Mouse (Mus musculus) CH12.LX (cell line): ENCODE data around the gene Sugct. TPM values are rescaled to one million over a fixed set of nuclear protein-coding genes. Genes with fewer than 3 reads are reported as not detected.

Source experiments
- DNase-seq: peaks from one replicate; pipeline ENCODE4 v3.0.0-alpha.2; 2013; ENCODE audit errors: extremely low read depth
- H3K27ac ChIP-seq: 2 replicates; pipeline ENCODE4 v1.5.1; 2012; ENCODE audit warnings: low read depth, mild to moderate bottlenecking, control low read depth, moderate library complexity; ENCODE audit not compliant: insufficient read depth
- H3K27me3 ChIP-seq: replicated peaks from 2 replicates; pipeline ENCODE3; 2012; ENCODE audit warnings: inconsistent platforms
- H3K36me3 ChIP-seq, 2 experiments: replicated peaks in 1 of 2; 2 replicates each; pipeline versions ENCODE3 to v1.6.1; 2012; ENCODE audit warnings: inconsistent platforms in 1 of 2, low read length in 1 of 2, mild to moderate bottlenecking in 1 of 2, mixed read lengths in 1 of 2, moderate library complexity in 1 of 2; ENCODE audit not compliant: control insufficient read depth in 1 of 2, insufficient read depth in 1 of 2
- H3K4me1 ChIP-seq, 2 experiments: 2 replicates each; pipeline ENCODE4 v1.6.1; 2012; ENCODE audit warnings: inconsistent platforms in 1 of 2, moderate library complexity in 1 of 2; ENCODE audit not compliant: insufficient read depth in 2 of 2, control insufficient read depth in 1 of 2
- H3K4me2 ChIP-seq: 2 replicates; pipeline ENCODE4 v1.6.1; 2012; ENCODE audit warnings: low read depth, mild to moderate bottlenecking, control low read depth; ENCODE audit not compliant: poor library complexity, insufficient read depth, severe bottlenecking
- H3K4me3 ChIP-seq, 3 experiments: fragments of 150-350 bp in 1 of 3; sonication (generic) in 1 of 3; replicated peaks in 1 of 3; 2 replicates each; pipeline versions ENCODE3 to v1.5.1; 2011 to 2012; ENCODE audit warnings: low read depth in 2 of 3, low read length in 2 of 3, mild to moderate bottlenecking in 2 of 3, moderate library complexity in 2 of 3, control low read depth in 1 of 3, improper control_type of control experiment in 1 of 3, inconsistent platforms in 1 of 3, mixed read lengths in 1 of 3; ENCODE audit not compliant: poor library complexity in 1 of 3
- H3K79me2 ChIP-seq: replicated peaks from 2 replicates; pipeline ENCODE4 v1.6.1; 2012; ENCODE audit warnings: mild to moderate bottlenecking, moderate library complexity; ENCODE audit not compliant: control insufficient read depth, poor library complexity, insufficient read depth, severe bottlenecking; ENCODE audit errors: extremely low read depth
- H3K9ac ChIP-seq: 2 replicates; pipeline ENCODE4 v1.6.1; 2012; ENCODE audit warnings: low read depth, mild to moderate bottlenecking, control low read depth, moderate library complexity; ENCODE audit not compliant: insufficient read depth
- H3K9me3 ChIP-seq: replicated peaks from 2 replicates; pipeline ENCODE3; 2012; ENCODE audit warnings: low read length, inconsistent platforms, mixed read lengths
- CTCF ChIP-seq, 2 experiments: IDR thresholded peaks in 1 of 2; conservative IDR thresholded peaks in 1 of 2; 2 replicates each; pipeline ENCODE4 v1.5.1; 2011 to 2012; ENCODE audit warnings: low read depth in 2 of 2, low read length in 2 of 2, improper control_type of control experiment in 1 of 2, inconsistent platforms in 1 of 2, mild to moderate bottlenecking in 1 of 2, moderate library complexity in 1 of 2
- E2F4 ChIP-seq: IDR thresholded peaks from 2 replicates; pipeline ENCODE4 v1.6.1; 2011; ENCODE audit warnings: low read depth, low read length, improper control_type of control experiment; ENCODE audit not compliant: insufficient replicate concordance
- EP300 ChIP-seq: IDR thresholded peaks from 2 replicates; pipeline ENCODE4 v1.6.1; 2011; ENCODE audit warnings: low read length, improper control_type of control experiment
- GABPA ChIP-seq: IDR thresholded peaks from 2 replicates; pipeline ENCODE4 v1.6.1; 2012; ENCODE audit warnings: low read depth, low read length, improper control_type of control experiment, inconsistent platforms; ENCODE audit not compliant: insufficient replicate concordance
- JUN ChIP-seq: IDR thresholded peaks from 2 replicates; pipeline ENCODE4 v1.6.1; 2011; ENCODE audit warnings: low read depth, mild to moderate bottlenecking, low read length, improper control_type of control experiment, moderate library complexity; ENCODE audit not compliant: insufficient read depth
- MAFK ChIP-seq: IDR thresholded peaks from 2 replicates; pipeline ENCODE4 v1.6.1; 2011; ENCODE audit warnings: low read length, improper control_type of control experiment; ENCODE audit not compliant: insufficient replicate concordance
- MAZ ChIP-seq: IDR thresholded peaks from 2 replicates; pipeline ENCODE4 v1.6.1; 2012; ENCODE audit warnings: low read depth, mild to moderate bottlenecking, inconsistent platforms, low read length, improper control_type of control experiment, moderate library complexity
- MYC ChIP-seq: IDR thresholded peaks from 2 replicates; pipeline ENCODE4 v1.6.1; 2011; ENCODE audit warnings: low read depth, mild to moderate bottlenecking, improper control_type of control experiment, low read length
- NELFE ChIP-seq: IDR thresholded peaks from 2 replicates; pipeline ENCODE4 v1.6.1; 2011; ENCODE audit warnings: low read depth, low read length, improper control_type of control experiment
- PAX5 ChIP-seq: IDR thresholded peaks from 2 replicates; pipeline ENCODE4 v1.6.1; 2012; ENCODE audit warnings: low read length, inconsistent platforms, mixed read lengths
- POLR2A ChIP-seq: IDR thresholded peaks from 2 replicates; pipeline ENCODE4 v1.6.1; 2011; ENCODE audit warnings: low read depth, mild to moderate bottlenecking, improper control_type of control experiment, low read length
- RAD21 ChIP-seq: IDR thresholded peaks from 2 replicates; pipeline ENCODE4 v1.6.1; 2011; ENCODE audit warnings: low read depth, mild to moderate bottlenecking, low read length, improper control_type of control experiment, moderate library complexity
- SMC3 ChIP-seq: IDR thresholded peaks from 2 replicates; pipeline ENCODE4 v1.6.1; 2011; ENCODE audit warnings: low read depth, low read length, improper control_type of control experiment
- TCF12 ChIP-seq: IDR thresholded peaks from 2 replicates; pipeline ENCODE4 v1.6.1; 2014; ENCODE audit warnings: low read depth, mild to moderate bottlenecking, inconsistent platforms, low read length, improper control_type of control experiment
- USF1 ChIP-seq: IDR thresholded peaks from 2 replicates; pipeline ENCODE4 v1.6.1; 2014; ENCODE audit warnings: low read depth, mild to moderate bottlenecking, inconsistent platforms, low read length, improper control_type of control experiment
- USF2 ChIP-seq: conservative IDR thresholded peaks from 2 replicates; pipeline ENCODE4 v1.6.1; 2011; ENCODE audit warnings: low read depth, low read length, improper control_type of control experiment
- dilution Hi-C: fragments of 300-500 bp; cut with MboI; formaldehyde crosslinking; loops from 2 replicates; pipeline ENCODE4 v1.14.3; 2020; ENCODE audit warnings: low sequenced_read_pairs; ENCODE audit not compliant: extremely low pct_unique_long_range_greater_than_20kb, extremely low pct_ligation_motif_present
- in situ Hi-C: fragments of 300-500 bp; cut with MboI; formaldehyde crosslinking; loops from 3 replicates; pipeline ENCODE4 v1.14.3; 2019; ENCODE audit warnings: low sequenced_read_pairs, low pct_ligation_motif_present, low pct_unique_long_range_greater_than_20kb, mixed read lengths
- polyA plus RNA-seq: library from polyadenylated mRNA; unstranded; fragments of >175 nt; gene quantifications from 2 replicates; pipeline ENCODE4 v1.2.1, GENCODE M21; 2012; ENCODE audit warnings: low read depth; ENCODE audit not compliant: insufficient read length
- total RNA-seq, 2 experiments: library from RNA; depleted of rRNA; stranded (reverse); fragments of 300-350 nt in 1 of 2; fragments of >200 nt in 1 of 2; gene quantifications; 2 replicates each; pipeline ENCODE4 v1.2.3; 2012 to 2014

Sugct gene
- total and polyA plus RNA-seq, 3 experiments = 0.42 to 0.87 (median 0.56) TPM

GRCm38 (mm10) chr13:17603756-17604155 lies 91.6 kb downstream of the Sugct start:
- dilution Hi-C loops (no loop called here), in situ Hi-C loops (no loop called here)
- DNase-seq = no peak
- Histone ChIP-seq H3K9me3 (no peaks in the 10 kb centered on the region), H3K27ac (no peak overlapping the region), H3K27me3 (no peaks in the 10 kb centered on the region), H3K4me1 (no peaks in the 10 kb centered on the region), H3K4me2 (no peak overlapping the region), H3K36me3 (no peaks in the 10 kb centered on the region), H3K79me2 (no peaks in the 10 kb centered on the region), H3K4me3 (no peak overlapping the region), H3K9ac (no peak overlapping the region)
- TF ChIP-seq MAFK (no peak), CTCF (conservative IDR thresholded peaks at IDR 0.05 in 1 of 2, IDR thresholded peaks at IDR 0.05 in 1 of 2; ENCODE audit: low read depth in 2 of 2, low read length in 2 of 2) (no peak), GABPA (no peak), USF2 (no peak), JUN (no peak), SMC3 (no peak), POLR2A (no peak), PAX5 (no peak), NELFE (no peak)

GRCm38 (mm10) chr13:17585267-17585913 lies 110.0 kb downstream of the Sugct start:
- H3K9me3 ChIP-seq = no peaks in the 10 kb centered on the region
- TF ChIP-seq RAD21 = no peak
- TF ChIP-seq TCF12 = no peak
- no peak for TF ChIP-seq JUN
- no peak for TF ChIP-seq EP300
- no peak for TF ChIP-seq USF1
- TF ChIP-seq MYC = no peak
- no peak for TF ChIP-seq MAFK
- no peak for TF ChIP-seq CTCF (conservative IDR thresholded peaks at IDR 0.05 in 1 of 2, IDR thresholded peaks at IDR 0.05 in 1 of 2; ENCODE audit: low read depth in 2 of 2, low read length in 2 of 2)
- no peak for TF ChIP-seq E2F4
- TF ChIP-seq MAZ = no peak
- dilution Hi-C loops = no loop called here
- no peaks in the 10 kb centered on the region for H3K4me1 ChIP-seq
- in situ Hi-C loops = no loop called here
- no peak overlapping the region for H3K27ac ChIP-seq
- H3K36me3 ChIP-seq = no peaks in the 10 kb centered on the region
- no peak overlapping the region for H3K9ac ChIP-seq
- no peaks in the 10 kb centered on the region for H3K79me2 ChIP-seq
- H3K4me3 ChIP-seq = no peak overlapping the region
- H3K4me2 ChIP-seq = no peak overlapping the region
- DNase-seq = no peak
- H3K27me3 ChIP-seq = no peaks in the 10 kb centered on the region
